Mouse (Mus musculus): ENCODE measurements around the gene Gm48552.

- no peak for TF ChIP-seq CTCF (conservative IDR thresholded peaks at IDR 0.05 in 1 of 2, IDR thresholded peaks at IDR 0.05 in 1 of 2; ENCODE audit: low read depth in 2 of 2, low read length in 2 of 2)
- TF ChIP-seq ZC3H11A (IDR thresholded peaks at IDR 0.05; ENCODE audit: low read depth, low read length) = no peak
Measured at GRCm38 (mm10) chr10:81356991-81357844, 31.6 kb upstream of the Gm48552 start, which contains the start of gene Mfsd12.
